Mouse (Mus musculus) naive thymus-derived CD4-positive, alpha-beta T cell, adult 2 months (primary cell): Measurements from ENCODE around the gene Ccdc13.

ENCODE experiments used
- DNase-seq: peaks from one replicate; pipeline ENCODE4 v3.0.0-alpha.2; 2011; ENCODE audit warnings: low read depth

The Ccdc13 gene

DNA sequence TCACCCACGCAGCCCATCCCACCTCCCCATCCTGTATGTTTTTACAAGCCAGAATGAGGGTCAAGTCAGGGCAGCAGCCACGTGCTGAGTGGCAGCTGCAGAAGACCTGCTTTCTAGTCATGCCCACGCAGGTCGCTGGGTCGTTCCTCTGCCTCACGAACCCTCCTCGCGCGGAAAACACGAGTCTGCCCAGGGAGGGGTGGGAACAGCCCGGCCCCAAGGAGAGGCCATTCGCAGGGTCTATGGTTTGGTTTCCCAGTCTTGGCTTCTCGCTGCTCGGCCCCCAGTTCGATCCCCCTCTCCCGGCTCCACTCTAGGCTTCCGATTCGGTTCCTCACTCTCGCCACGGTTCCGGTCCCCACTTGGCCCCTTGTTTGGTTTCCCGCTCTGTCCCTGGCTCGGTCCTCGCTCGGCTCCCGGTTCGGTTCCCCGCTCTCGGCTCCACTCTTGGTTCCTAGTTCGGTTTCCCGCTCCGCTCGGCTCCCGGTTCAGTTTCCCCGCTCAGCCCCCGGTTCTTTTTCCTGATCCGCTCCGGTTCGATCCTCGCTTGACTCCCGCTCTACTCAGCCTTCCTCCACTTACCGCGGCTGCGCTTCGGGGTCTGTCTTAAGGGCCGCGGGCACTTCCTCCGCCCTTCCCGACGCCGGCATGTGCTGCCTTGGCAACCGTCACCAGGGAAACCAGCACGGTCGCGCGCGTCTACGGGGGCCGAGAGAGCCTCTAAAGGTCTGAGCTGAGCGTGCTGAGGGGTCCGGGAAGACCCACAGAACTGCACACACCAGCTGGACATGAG, at the start of gene Ccdc13:
Ccdc13 (minus strand) TSS at position 633 of the 793 bp plus-strand sequence.
- DNase-seq = no peak

DNA sequence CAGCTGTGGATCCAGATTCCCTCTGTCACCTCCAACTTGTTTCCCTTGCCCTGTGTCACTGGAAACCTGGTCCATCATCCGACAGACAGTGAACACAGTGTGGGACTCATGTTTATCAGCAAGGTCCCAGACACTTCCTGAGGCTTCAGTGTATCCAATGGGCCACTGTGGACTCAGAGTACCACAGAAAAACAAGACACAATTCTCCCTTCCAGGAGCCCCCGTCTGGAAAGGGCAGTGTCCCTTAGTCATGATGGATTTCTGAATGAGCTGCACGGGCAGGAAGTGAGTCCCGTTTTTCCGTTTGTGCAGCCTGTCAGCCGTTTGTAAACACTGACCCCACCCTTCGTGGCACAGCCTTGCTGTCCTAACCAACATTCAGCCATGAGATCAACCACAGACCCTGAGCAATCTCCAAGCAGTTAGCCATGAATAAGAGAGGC, 42.8 kb upstream of the Ccdc13 start:
- no peak for DNase-seq

DNA sequence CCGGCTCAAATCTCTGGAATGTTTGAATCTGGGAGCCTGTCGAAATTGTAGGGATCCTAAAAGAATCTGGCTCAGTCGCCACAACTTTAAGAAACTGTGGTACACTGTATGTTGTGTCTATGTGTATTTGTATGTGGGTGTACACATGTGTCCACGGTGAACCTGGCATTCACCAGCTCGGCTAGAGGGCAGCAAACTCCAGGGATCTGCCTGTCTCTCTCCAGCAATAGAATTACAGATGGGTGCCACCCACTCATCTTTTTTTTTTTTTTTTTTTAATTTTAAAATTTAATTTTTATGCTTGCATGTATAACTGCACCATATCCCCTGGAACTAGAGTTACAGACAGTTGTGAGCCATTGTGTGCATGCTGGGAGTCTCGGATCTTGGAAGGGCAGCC, 42.0 kb upstream of the Ccdc13 start:
- no peak for DNase-seq

DNA sequence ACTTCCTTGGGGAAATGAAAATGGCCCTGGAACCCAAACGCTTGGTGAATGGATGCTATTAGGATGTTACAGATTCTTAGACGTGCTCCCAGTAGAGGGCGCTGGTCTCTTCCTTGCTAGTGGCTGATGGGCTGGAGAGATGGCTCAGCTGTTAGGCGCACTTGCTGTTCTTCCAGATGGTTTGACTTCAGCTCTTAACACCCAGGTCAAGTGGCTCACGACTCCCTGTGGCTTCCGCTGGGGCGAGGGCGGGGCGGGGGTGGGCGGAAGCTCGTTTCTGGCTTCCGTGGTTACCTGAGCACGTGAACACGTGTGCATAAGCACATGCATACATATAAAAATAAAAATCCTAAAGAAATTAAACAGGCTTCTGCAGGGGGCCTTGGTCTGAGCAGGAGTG, 41.6 kb upstream of the Ccdc13 start:
- peak; percentile 64 for DNase-seq

DNA sequence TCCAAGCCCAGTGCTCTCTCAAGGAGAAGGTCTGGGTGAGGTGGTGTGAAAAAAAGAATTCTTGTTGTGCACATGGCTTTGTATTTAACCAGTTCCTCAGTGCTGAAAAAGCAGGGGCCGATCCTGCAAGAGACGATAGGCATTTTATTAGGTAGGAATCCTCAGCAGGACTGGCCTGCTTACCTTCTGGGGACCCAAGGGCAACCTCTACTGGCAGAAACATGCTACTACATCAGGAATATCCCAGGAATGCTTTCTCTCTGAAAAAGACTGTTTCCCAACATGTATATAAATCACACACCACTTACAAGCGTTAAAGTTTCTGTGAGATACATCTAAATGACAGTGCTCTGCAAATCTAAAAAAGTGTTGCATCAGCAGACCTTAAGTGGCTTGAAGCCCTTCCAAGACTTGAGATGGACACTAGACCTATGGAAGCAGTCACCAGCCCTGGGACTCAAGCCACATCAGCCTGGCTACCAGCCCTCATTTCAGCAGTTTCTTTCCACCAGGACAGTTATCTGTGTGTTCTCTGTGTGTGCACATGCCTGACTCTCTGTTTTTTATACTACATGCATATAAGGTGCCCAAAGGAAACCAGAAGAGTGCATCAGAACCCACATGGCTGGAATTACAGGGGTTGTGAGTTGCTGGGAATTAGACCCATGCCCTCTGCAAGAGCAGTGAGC, 37.9 kb upstream of the Ccdc13 start:
- peak; percentile 35 for DNase-seq

DNA sequence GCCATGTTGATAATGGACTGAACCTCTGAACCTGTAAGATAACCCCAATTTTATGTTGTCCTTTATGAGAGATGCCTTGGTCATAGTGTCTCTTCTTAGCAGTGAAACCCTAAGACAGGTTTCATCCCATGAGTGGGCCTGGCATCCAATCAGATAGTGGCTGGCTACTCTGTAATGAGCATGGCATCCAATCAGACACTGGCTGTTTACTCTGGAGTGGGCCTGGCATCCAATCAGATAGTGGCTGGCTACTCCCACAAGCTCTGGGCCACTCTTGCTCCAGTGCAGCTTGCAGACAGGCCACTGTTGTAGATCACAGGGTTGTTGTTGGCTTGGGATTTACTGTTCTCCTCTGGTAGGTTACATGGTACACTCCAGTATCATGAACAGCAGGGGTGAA, 34.3 kb upstream of the Ccdc13 start:
- no peak for DNase-seq

DNA sequence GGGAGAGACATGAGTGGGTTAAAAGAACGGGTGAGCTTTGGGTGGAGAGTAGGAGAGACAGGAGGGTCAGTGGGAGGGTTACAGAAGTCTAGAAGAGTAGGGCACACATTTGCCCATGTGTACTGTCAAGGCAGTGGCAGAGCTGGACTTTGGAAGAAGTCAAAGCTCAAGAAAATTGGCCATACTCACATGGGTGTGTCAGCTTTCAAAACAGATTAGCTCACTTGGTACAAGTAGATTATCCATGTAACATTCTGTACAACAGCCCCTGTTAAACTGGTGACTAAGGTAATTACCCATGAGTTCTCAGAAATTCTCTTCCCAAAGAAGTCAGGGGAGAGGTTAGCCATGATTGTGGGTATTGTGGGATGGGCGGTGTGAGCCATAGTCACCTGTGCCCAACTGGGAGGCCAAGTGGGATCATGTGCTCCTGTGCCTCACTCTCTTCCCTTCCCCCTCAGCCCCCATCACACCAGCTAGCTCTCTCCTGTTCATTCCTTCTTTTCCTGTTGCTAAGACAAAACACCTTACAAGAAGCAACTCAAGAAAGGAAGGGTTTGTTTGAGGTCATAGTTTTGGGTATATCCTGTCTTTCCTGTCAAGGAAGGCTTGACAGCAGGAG, 32.9 kb upstream of the Ccdc13 start:
- DNase-seq = no peak

DNA sequence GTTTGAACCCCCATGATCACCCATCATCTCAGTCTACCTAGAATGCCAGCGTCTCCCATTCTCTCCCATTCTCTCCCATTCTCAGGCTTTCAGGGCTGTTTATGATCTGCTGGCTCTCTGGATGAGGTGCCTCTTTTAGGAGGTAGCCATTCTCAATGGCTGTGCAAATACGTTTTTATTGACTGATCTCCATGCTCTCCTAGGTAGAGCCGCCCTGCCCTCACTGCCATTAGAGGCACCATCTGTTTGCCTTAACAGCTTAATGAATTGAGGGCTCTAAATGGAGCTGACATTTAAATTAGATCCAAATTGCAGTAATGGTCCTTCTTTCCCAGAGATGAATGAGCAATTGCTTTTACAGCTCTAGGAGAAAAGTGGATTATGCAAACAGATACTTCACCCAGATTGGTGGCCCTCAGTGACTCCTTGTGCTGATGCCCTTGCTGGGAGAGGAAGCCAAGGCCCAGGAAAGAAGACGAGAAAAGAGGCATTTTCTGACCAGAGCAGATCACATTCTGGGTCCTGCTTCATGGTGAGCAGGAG, 30.8 kb upstream of the Ccdc13 start:
- no peak for DNase-seq

DNA sequence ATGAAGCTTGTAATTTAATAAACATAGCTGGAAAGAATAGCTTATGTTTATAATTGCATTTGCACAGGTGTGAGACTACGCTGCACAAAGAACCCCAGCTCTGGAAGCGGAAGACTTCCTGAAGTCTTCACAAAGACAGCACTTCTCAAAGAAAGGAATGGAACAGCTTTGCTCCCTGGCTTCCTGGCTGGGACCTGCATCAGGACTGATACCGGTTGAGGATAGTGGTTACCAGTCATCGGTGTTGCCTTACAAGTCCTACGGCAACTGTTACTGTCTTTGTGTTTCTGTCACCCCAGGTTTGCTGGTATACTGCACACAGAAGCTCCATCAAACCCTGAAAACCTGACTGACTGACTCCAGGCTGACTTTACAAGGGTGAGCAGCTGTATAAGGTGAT, 30.2 kb upstream of the Ccdc13 start:
- DNase-seq = no peak

DNA sequence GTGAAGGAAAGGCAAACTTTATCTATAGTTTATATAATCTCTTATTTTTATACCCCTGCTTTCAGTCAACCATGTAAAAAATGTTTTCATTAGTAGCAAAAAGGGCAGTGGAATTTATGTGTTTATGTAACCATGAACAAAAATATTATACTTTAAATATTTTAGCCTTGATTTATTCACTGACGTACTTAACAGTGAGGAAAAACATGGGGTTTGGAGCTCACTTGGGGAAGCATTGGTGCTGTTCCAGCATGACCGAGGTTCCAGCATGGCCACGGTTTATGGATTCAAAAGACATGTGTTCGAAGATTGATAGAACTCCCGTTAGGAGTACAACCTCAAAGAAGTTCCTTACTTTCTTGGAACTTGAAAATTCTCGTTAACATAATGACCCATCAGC, 29.0 kb upstream of the Ccdc13 start:
- no peak for DNase-seq

DNA sequence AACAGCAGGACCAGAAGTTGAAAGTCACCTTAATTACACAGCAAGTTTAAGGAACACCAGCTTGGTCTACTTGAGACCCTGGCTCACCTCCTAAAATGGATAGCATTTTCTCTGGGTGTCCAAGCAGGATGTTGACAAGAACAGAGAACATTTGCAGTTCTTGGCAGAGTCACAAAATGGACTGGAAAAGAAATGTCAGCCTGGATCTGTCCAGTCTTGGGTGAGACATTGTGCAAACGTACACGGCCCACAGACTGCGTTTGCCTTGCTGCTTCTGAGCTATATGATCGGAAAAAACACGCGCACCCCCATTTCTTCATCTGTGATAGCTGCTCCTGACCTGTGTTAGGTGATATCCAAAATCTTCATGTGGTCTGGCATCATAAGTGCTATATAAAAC, 28.4 kb upstream of the Ccdc13 start:
- DNase-seq = no peak

DNA sequence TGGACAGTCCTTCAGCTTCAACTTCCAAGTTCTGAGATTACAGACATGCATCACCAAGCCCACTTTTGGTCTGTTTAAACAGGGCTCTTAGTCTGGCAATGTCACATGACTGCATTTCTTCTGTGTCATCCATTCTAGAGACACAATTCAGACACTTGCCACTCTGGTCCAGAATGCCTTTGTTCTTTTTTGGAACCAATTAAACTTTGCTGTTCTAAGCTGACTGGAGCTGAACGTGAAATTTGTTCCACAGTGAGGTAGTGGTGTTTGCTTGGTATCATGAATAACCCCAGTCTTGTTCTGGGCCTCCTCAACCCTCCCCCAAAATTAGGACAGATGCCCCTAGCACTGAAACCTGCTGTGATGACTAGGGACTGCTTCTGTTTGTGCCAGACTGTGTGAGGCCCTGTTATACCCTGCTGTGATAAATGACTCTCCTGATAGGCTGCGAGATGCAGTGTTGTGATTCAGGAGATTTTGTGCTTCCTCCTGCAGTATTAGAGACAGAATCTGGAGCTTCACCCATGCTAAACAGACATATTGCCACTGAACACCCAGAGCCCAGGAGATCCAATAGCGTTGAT, 26.3 kb upstream of the Ccdc13 start:
- no peak for DNase-seq

DNA sequence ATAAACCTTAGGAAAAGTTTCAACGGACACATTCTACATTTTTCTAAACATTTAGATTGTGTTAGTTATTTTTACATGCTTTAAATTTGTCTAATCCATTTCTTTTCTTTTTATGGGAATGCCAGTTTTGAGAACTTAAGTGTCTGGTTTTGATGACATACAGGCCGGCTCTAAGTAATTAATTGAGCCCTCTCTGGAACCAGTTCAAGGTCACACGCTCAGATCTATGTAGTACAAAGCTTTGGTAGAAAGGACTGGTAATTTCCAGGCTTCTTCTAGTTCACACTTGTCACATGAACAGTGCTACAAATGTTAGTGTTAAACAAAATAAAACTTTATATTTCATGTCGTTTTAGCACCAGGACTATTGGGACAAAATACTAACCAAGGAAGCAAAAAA, 25.6 kb upstream of the Ccdc13 start:
- DNase-seq = no peak

DNA sequence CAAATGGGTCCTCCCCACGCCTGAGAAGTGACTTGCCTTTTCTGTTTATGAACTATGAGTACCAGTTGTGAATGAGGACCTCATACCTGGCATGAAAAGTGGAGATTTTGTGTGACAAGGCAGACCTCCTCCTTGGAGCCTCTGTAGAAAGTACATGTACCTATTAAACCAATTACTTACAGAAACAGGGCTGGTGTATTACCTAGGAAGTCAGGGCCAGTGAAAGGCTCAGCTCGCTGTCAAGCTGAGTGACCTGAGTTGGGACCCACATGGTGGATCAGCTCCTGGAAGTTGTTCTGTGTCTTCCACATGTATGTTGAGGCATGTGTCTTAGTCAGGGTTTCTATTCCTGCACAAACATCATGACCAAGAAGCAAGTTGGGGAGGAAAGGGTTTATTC, 21.7 kb upstream of the Ccdc13 start:
- no peak for DNase-seq

DNA sequence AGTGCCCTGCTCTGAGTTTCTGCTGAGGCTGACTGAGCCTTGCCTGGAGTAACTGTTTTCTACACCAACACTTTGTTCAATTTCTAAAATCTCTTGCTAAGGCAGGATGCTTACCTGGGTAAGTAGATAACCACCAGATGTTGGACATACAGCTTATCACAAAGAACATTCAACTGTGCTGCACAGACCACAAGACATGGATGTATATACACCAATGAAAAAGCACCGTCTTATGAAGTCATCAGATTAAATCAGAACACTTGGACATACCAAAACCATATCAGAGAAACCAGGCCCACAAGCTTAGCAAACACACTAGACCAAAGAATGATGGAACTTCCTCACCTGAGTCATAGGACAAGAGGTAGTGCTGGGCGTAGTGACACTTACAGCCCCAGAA, 20.1 kb upstream of the Ccdc13 start:
- no peak for DNase-seq

DNA sequence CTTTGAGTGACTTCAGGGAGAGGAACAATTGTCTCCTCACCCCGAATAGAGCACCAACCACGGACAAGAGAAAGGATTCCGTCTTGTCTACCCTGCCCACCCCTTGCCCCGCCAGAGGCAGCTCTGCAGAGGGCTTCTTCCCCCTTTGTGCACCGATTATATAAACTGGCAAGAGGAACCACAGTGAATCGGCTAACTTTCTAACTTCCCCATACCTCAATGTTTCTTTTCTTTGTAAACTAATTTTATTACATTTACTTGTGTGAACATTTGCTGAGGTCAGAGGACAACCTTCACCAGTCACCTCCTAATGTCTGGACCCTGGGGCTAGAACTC, 18.9 kb upstream of the Ccdc13 start, which contains the start of gene Higd1a:
Higd1a (minus strand) TSS at position 210 of the 336 bp plus-strand sequence.
- DNase-seq = no peak

DNA sequence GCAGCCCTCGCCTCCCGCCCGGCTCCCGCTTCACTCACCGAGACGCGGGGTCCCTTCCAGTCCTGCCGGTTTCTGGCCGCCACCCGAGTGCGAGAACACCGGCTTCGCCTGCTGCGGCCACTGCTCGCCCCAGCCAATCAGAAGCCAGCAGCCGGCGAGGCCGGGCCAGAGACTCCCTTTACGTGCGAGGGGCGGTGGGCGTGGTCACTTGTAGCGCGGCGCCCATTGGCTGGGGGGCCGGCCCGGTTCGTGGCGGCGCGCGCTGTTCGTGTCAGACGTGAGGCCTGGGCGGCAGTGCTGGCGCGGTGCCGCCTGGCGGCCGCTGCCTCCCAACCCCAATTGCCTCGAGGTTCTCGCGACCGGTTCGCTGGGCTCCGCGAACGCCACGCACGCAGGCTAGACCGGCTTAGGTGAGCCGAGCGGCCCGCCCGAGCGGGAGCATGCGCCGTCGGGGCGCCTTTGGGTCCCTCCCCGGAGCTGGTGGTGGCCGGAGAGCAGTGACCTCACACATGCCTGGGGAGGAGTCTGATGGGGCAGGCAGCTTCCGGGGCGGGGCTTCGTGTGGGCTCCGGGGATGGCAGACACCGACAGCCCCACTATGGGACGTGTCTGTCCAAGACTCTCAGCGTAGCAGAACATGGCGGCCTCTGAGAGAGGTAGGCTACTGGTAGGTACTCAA, 18.4 kb upstream of the Ccdc13 start:
- peak; percentile 97 for DNase-seq

DNA sequence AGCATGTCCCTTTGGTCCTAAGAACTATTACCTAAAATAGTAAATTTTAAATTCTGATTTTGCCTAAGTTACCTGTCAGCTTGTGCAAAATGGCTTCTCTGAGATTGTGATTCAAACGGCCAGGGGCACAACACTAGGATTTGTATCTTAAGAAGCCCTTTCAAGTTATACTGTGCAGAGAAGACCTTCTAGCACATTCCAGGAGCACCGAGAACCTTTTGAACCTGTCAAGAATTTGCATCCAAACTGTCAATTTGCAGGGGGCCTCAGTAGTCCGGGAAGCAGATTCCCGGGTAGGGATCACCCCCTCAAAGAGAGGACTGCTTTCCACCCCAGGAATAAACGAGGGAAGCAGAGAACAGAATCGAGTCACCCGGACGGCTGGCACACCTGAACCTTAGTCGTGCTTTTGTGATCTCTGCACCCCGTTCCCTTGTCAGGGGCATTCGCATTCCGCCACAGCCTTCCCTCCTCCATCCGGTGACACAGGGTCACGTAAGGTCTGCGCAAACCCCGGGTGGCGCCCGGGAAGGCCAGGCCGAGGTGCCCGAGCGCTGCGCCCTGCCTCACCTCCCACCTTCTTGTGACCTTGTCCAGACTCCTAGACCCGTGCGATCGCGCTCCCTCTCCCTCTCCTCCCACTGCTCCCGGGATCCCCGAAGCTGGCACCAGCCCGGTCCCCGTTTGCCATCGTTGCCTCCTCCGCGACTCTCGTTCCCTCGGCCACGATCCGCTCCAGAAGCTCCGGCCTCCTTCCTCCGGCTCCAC, 17.6 kb upstream of the Ccdc13 start:
- peak; percentile 72 for DNase-seq

DNA sequence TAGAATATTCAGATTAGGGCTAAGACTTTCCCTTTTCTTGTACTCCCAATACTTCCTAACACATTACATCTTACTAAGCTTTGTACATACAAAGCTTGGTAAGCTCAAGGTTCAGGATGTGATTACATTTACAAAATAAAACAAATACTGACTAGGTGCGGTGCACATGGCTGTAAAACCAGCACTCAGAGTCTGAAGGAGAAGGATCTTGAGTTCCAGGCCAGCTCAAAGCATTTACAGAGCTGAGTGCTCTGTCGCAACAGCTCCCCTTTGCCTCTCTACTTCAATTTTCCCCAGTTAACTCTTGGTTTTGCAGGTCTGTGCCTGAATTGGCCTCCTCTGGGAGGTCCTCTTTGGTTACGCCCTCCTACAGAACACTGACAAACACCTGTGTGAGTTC, 15.0 kb upstream of the Ccdc13 start:
- no peak for DNase-seq

DNA sequence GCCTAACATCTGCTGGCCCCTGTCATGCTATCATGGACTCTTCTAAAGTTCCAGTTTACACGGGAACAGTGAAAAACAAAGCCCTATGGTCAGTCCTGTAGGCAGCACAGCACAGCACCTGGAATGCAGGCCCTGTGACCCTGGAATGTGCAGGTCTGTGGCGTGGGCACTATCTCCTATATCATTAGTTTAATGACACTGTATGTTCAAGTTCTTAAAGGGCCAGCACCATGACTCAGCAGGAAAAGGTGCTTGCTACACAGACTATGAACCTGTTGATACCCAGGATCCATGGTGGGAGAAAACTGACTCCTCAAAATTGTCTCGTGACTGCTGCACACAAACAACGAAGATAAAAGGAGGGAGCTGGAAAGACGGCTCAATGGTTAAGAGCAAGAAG, 8.6 kb upstream of the Ccdc13 start:
- no peak for DNase-seq

DNA sequence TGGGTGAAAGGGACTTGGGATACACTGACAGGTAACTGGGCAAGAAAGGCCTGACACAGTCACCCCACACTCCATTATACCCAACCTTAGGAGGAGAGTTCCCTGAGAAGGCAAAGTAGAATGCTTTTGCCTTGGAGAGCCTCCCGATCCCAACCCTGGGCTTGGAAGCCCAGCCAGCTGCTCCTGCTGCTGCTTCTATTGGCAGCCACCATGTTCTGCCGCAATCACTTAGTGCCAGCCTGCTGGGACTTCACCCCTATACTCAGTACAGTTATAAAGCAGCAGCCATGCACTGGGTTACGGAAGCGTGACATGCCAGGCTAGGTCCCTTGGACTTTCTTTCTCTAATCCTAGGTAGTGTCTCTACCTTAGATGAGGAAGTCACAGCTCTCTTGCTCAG, 7.9 kb upstream of the Ccdc13 start:
- DNase-seq = no peak
